Mouse (Mus musculus): Measurements from ENCODE around the gene Olfr648. TPM values are rescaled to one million over a fixed set of nuclear protein-coding genes. Genes with fewer than 3 reads are reported as not detected.

The Olfr648 gene
- polyA plus RNA-seq, 1 experiment from 2014 or later: 0.23 TPM

DNA sequence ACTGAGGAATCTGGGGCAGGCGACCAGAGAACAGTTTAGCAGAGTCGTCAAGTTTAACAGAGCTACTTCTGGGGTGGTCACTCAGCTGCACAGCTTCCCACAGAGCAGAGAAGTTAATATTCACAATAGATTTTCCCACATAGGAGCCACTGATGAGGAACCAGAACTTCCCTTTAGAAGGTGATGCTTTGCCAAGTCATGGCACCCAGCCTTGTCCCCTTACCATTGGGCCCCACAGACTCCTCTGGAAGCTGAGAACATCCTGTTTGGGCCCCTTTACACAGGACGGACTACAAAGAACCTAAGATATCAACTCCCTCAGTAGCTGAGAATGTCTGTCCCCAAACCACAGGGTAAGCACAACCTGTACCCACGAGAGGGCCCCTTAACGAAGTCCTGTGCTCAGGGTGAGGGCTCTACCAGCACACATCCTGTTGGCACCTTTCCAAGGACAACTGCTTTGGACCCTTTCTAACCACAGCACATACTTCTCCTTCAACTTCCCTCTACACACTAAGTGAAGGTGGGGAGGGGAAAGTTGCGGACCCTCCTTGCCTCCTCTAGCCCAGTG is 13.5 kb downstream of the Olfr648 start:
- no peak for ATAC-seq
- Histone ChIP-seq H3K4me2 (no peak overlapping the region), H3K9me3 (replicated peaks) (no peaks in the 10 kb centered on the region; the same call in 1 of the 2 replicates), H3K27ac (no peak overlapping the region), H3K4me1 (no peaks in the 10 kb centered on the region), H3K36me3 (ENCODE audit: poor library complexity, severe bottlenecking) (no peaks in the 10 kb centered on the region), H3K27me3 (no peaks in the 10 kb centered on the region), H3K9ac (no peak overlapping the region), H3K4me3 (no peak overlapping the region)
- 85% methylated on average over 6 of the region's 6 CpGs for WGBS

- H3K27ac ChIP-seq: no peak overlapping the region
- no peaks in the 10 kb centered on the region for H3K36me3 ChIP-seq (ENCODE audit: poor library complexity, severe bottlenecking)
- H3K27me3 ChIP-seq: no peaks in the 10 kb centered on the region
- no peaks in the 10 kb centered on the region; the same call in 1 of the 2 replicates for H3K9me3 ChIP-seq (replicated peaks)
- 91% methylated on average over 6 of the region's 6 CpGs for WGBS
- ATAC-seq: no peak
- no peak overlapping the region for H3K4me2 ChIP-seq
- H3K4me1 ChIP-seq: no peaks in the 10 kb centered on the region
- H3K9ac ChIP-seq: no peak overlapping the region
- H3K4me3 ChIP-seq: no peak overlapping the region
These were observed 16.1 kb downstream of the Olfr648 start for GRCm38 (mm10) chr7:104167105-104167504.

DNA sequence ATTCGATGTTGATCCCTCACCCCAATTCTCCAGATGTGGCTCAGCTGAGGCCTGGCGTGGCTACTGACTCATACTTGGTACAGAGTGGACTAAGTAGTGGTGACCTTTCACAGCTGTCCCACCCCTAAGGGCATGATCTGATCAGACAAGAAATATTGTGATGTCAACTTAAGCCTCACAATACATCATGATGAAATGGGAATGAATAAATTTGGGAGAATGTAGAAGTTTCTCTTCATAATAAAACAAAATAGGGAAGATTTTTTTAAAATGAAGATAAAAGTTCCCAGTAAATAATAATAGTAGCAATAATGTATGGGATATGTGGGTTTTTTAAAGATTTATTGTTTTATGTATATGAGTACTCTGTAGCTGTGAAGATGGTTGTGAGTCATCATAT is 32.7 kb downstream of the Olfr648 start, which contains the start of gene Ubqlnl:
Gene Ubqlnl, minus strand, starts transcription at position 101 of the 400 bp plus-strand sequence.
- H3K27ac ChIP-seq: no peak within 1 kb of the TSS
- H3K36me3 ChIP-seq (ENCODE audit: poor library complexity, severe bottlenecking): no peaks in the 10 kb centered on the region
- no peak within 1 kb of the TSS for H3K4me2 ChIP-seq
- ATAC-seq: no peak
- H3K9ac ChIP-seq: no peak within 1 kb of the TSS
- H3K9me3 ChIP-seq (replicated peaks): no peaks in the 10 kb centered on the region
- 92% methylated on average over 2 of the region's 2 CpGs for WGBS
- H3K4me3 ChIP-seq: no peak within 1 kb of the TSS
- H3K4me1 ChIP-seq: no peaks in the 10 kb centered on the region
- H3K27me3 ChIP-seq: no peaks in the 10 kb centered on the region

GRCm38 (mm10) chr7:104143179-104143578 is 40.0 kb downstream of the Olfr648 start, which contains the start of gene Ubqln3:
TSS of gene Ubqln3 (minus strand) at chr7:104143279.
- no peaks in the 10 kb centered on the region for H3K27me3 ChIP-seq
- H3K36me3 ChIP-seq (ENCODE audit: poor library complexity, severe bottlenecking): no peaks in the 10 kb centered on the region
- H3K9me3 ChIP-seq (replicated peaks): no peaks in the 10 kb centered on the region; the same call in 1 of the 2 replicates
- no peak within 1 kb of the TSS for H3K27ac ChIP-seq
- H3K9ac ChIP-seq: no peak within 1 kb of the TSS
- no peak for ATAC-seq
- H3K4me3 ChIP-seq: no peak within 1 kb of the TSS
- H3K4me1 ChIP-seq: no peaks in the 10 kb centered on the region
- WGBS: 75% methylated on average over 3 of the region's 3 CpGs
- H3K4me2 ChIP-seq: no peak within 1 kb of the TSS

- Histone ChIP-seq H3K9ac (no peak within 1 kb of the TSS), H3K36me3 (ENCODE audit: poor library complexity, severe bottlenecking) (no peaks in the 10 kb centered on the region), H3K9me3 (replicated peaks) (no peaks in the 10 kb centered on the region), H3K4me1 (no peaks in the 10 kb centered on the region), H3K4me3 (no peak within 1 kb of the TSS), H3K4me2 (no peak within 1 kb of the TSS), H3K27ac (no peak within 1 kb of the TSS), H3K27me3 (no peaks in the 10 kb centered on the region)
- ATAC-seq: no peak
- 86% methylated on average over 5 of the region's 5 CpGs for WGBS
These were observed 45.9 kb downstream of the Olfr648 start, which contains the start of gene Olfr643 for GRCm38 (mm10) chr7:104137305-104137704. TSS of gene Olfr643 (minus strand) at chr7:104137405.

DNA sequence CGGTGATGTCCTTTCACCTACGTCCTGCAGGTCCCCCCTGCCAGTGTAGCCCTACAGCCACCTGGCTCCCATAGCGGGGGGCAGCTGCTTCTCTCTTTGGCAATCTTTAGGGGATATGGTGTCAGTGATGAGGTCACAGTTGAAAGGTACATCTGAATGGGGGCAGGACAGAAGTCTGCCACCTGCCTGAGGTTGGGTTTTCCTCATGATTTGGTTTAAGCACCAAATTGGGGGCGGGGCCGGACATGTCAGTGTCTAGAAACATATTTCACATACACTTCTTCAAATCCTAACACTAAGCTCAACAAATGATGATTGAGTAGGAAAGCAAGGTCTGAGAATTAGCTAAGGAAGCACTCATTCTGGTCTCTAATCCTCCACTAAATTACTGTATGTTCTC is 53.5 kb downstream of the Olfr648 start, which contains the start of gene Ubqln5:
Gene Ubqln5, minus strand, starts transcription at position 101 of the 400 bp plus-strand sequence.
- WGBS: 95% methylated on average over 5 of the region's 5 CpGs
- Histone ChIP-seq H3K4me3 (no peak within 1 kb of the TSS), H3K27me3 (no peaks in the 10 kb centered on the region), H3K9me3 (replicated peaks) (peaks cover 5% of the 10 kb centered on the region; the same call in 1 of the 2 replicates), H3K36me3 (ENCODE audit: poor library complexity, severe bottlenecking) (no peaks in the 10 kb centered on the region), H3K9ac (no peak within 1 kb of the TSS), H3K4me1 (no peaks in the 10 kb centered on the region), H3K4me2 (no peak within 1 kb of the TSS), H3K27ac (no peak within 1 kb of the TSS)
- ATAC-seq: no peak

Other genes starting within 250 kb of the Olfr648 start
- gene Olfr632, start 249.0 kb downstream of the Olfr648 start, polyA plus RNA-seq (2015; fragmentation: Nextera tagmentation; extraction: Ambion mirVana): not detected in 2 replicates
- not detected in 2 replicates for gene Olfr633, start 239.0 kb downstream of the Olfr648 start, polyA plus RNA-seq (2015; fragmentation: Nextera tagmentation; extraction: Ambion mirVana)
- gene Olfr635, start 212.2 kb downstream of the Olfr648 start, polyA plus RNA-seq (2015; fragmentation: Nextera tagmentation; extraction: Ambion mirVana): not detected in 2 replicates
- not detected in 2 replicates for gene Olfr638, start 184.6 kb downstream of the Olfr648 start, polyA plus RNA-seq (2015; fragmentation: Nextera tagmentation; extraction: Ambion mirVana)
- gene Olfr639, start 166.1 kb downstream of the Olfr648 start, polyA plus RNA-seq (2015; fragmentation: Nextera tagmentation; extraction: Ambion mirVana): 0.04 TPM in 1 of 2 replicates, not detected in the other
- not detected in 2 replicates for gene Olfr640, start 157.8 kb downstream of the Olfr648 start, polyA plus RNA-seq (2015; fragmentation: Nextera tagmentation; extraction: Ambion mirVana)
- gene Olfr641, start 147.9 kb downstream of the Olfr648 start, polyA plus RNA-seq (2015; fragmentation: Nextera tagmentation; extraction: Ambion mirVana): not detected in 2 replicates
- not detected in 2 replicates for gene Olfr642, start 130.7 kb downstream of the Olfr648 start, polyA plus RNA-seq (2015; fragmentation: Nextera tagmentation; extraction: Ambion mirVana)
- gene 4930516K23Rik, start 121.9 kb downstream of the Olfr648 start, polyA plus RNA-seq (2015; fragmentation: Nextera tagmentation; extraction: Ambion mirVana): not detected in 2 replicates
- not detected in 2 replicates for gene Olfr644, start 111.5 kb downstream of the Olfr648 start, polyA plus RNA-seq (2015; fragmentation: Nextera tagmentation; extraction: Ambion mirVana)
- not detected in 2 replicates for gene Olfr645, start 97.9 kb downstream of the Olfr648 start, polyA plus RNA-seq (2015; fragmentation: Nextera tagmentation; extraction: Ambion mirVana)
- gene Olfr646, start 78.5 kb downstream of the Olfr648 start, polyA plus RNA-seq (2015; fragmentation: Nextera tagmentation; extraction: Ambion mirVana): not detected in 2 replicates
- not detected in 2 replicates for gene Ubqln5, start 53.6 kb downstream of the Olfr648 start, polyA plus RNA-seq (2015; fragmentation: Nextera tagmentation; extraction: Ambion mirVana)
- not detected in 2 replicates for gene Olfr643, start 46.0 kb downstream of the Olfr648 start, polyA plus RNA-seq (2015; fragmentation: Nextera tagmentation; extraction: Ambion mirVana)
- gene Ubqln3, start 40.1 kb downstream of the Olfr648 start, polyA plus RNA-seq (2015; fragmentation: Nextera tagmentation; extraction: Ambion mirVana): not detected in 2 replicates
- not detected in 2 replicates for gene Ubqlnl, start 32.8 kb downstream of the Olfr648 start, polyA plus RNA-seq (2015; fragmentation: Nextera tagmentation; extraction: Ambion mirVana)
- gene Olfm5, start 18.6 kb downstream of the Olfr648 start, polyA plus RNA-seq (2015; fragmentation: Nextera tagmentation; extraction: Ambion mirVana): not detected in 2 replicates
- not detected in 2 replicates for gene Olfr649, start 12.6 kb upstream of the Olfr648 start, polyA plus RNA-seq (2015; fragmentation: Nextera tagmentation; extraction: Ambion mirVana)
- 0.30 and 0.33 TPM in 2 replicates for gene Trim6, start 35.4 kb upstream of the Olfr648 start, polyA plus RNA-seq (2015; fragmentation: Nextera tagmentation; extraction: Ambion mirVana)
- gene Trim34a, start 61.1 kb upstream of the Olfr648 start, polyA plus RNA-seq (2015; fragmentation: Nextera tagmentation; extraction: Ambion mirVana): 0.42 and 0.43 TPM in 2 replicates
- gene Trim5, start 104.7 kb upstream of the Olfr648 start, polyA plus RNA-seq (2015; fragmentation: Nextera tagmentation; extraction: Ambion mirVana): 0.17 TPM in 1 of 2 replicates, not detected in the other
- gene Trim12a, start 132.1 kb upstream of the Olfr648 start, polyA plus RNA-seq (2015; fragmentation: Nextera tagmentation; extraction: Ambion mirVana): 1.1 and 1.2 TPM in 2 replicates
- not detected in 2 replicates for gene Trim34b, start 146.1 kb upstream of the Olfr648 start, polyA plus RNA-seq (2015; fragmentation: Nextera tagmentation; extraction: Ambion mirVana)
- gene Trim12c, start 170.0 kb upstream of the Olfr648 start, polyA plus RNA-seq (2015; fragmentation: Nextera tagmentation; extraction: Ambion mirVana): 0.71 and 0.77 TPM in 2 replicates
- not detected in 2 replicates for gene Trim30b, start 186.5 kb upstream of the Olfr648 start, polyA plus RNA-seq (2015; fragmentation: Nextera tagmentation; extraction: Ambion mirVana)
- gene Trim30c, start 217.4 kb upstream of the Olfr648 start, polyA plus RNA-seq (2015; fragmentation: Nextera tagmentation; extraction: Ambion mirVana): not detected in 2 replicates

Data from forebrain, embryonic 13.5 days (tissue).